Mouse (Mus musculus): ENCODE data around the gene Runx2.

Runx2 gene

DNA sequence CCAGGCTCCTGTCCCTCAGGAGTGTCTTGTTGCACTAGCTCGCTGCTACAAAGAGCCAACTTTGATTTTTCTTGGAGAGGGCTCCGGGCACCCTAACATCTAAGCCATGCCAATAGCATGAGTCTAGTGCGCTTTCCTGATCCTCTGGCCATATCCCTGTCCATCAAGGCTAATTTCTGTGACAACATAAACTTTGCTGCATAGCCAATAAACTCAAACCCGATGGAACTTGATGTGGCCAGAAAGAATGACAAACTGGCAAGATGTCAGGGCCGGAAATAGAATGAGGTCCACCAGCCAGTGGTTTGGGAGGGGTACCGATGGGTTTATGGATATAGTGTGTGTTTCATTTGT is 221.9 kb downstream of the Runx2 start:
- no peak for DNase-seq (ENCODE audit: extremely low spot score, low spot score)

DNA sequence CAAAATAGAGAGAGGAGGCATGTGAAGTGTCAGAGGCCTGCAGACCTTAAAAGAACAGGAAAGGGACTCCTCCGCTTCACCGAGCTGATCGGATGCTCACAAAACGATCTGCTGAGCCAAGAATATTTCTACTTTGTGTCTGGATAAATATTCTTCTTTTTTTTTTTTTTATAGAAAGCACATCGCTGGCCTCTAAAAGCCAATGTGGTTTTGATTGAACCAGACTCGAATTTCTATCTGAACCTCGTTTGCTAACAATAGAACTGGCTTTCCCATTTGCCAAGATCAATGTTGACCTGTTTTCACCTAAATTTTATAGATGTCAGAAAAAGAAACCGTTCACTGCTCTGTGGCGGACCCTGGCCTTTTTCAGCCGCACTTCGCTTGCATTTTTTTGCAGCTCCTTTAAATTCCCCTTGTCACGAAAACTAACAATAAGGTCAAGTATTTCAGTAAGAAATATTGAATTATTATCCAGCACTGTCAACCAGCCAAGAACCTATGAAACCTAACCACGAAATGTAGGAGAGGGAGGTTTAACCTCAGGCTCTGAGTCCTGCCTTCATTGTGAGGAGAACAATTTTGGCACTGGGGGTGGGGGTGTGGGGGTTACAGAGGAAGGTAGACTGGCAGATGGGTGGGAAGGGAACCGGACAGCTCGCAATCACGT is 222.4 kb downstream of the Runx2 start:
- no peak for DNase-seq (ENCODE audit: extremely low spot score, low spot score)

DNA sequence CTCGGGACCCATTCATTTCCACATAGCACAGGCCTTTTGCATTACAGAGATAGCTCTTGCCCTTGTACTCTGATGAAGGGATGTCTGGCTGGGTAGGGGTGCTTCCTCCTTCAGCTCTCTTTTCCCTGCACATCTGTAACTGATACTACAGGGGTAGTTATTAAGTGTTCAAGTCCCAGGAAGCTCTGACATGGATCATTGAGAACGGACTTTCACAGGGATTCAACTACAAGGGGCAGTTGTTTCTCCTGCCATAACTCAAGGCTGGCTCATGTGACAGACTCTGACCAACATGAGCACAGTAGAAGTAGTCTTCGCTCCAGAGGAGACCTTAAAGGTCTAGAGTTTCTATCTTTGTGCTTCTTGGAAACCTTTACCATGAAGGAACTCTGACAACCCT is 226.1 kb downstream of the Runx2 start:
- no peak for DNase-seq (ENCODE audit: extremely low spot score, low spot score)

DNA sequence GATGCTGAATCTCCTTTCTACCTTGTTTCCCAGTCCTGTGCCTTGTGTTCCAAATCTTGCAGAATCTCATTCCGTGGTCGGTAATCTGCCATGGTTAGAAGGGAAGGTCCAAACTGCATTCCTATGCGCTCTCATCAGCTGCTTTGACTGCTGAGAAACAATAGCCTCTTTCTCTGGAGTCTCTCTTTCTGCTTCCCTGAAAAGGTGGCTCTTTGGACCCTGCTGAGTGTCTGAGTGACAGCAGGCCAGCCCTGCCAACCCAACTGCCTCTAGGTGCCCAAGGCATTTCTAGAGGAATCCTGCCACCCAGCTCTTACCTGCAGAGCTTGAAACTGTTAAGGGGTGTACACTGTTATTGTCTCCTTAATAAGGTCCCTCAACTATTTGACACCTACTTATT is 226.6 kb downstream of the Runx2 start:
- DNase-seq (ENCODE audit: extremely low spot score, low spot score), result no peak

DNA sequence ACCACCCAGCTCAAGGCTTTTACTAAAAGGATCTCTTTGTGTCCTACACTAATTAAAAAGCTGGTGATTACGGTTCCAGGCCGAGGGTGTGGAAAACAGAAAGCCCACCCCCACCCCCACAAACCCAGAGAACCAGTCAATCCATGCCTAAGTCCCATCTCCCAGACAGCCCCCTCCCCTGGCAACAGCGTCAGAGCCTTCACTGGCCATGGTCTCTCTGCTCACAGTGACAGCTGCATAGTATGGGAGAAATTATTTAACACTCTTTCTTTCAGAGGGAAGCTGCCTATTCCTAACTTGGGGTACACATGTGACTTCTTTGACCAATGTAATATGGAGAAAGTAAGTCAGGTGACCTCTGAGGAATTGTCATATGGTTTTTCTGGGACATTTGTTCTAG is 228.4 kb downstream of the Runx2 start:
- no peak for DNase-seq (ENCODE audit: extremely low spot score, low spot score)

DNA sequence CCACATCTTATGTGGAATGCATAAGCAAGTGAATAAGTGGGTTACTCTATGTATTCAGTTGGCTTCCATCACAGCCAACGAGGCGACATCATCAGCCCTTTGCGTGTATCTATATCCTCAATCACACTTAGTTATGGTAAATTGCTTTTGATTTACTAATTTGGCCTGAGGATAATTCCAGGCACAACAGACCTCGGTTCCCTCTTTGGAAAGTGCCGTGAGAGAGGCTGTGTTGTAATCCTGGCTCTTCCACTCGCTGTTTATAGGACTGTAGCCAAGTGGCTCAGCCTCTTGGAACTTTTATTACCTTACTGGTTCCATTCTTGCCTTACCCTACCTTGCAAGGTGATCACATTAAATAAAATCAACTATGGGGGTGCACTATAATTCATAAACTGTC is 229.8 kb downstream of the Runx2 start:
- DNase-seq (ENCODE audit: extremely low spot score, low spot score), result no peak

DNA sequence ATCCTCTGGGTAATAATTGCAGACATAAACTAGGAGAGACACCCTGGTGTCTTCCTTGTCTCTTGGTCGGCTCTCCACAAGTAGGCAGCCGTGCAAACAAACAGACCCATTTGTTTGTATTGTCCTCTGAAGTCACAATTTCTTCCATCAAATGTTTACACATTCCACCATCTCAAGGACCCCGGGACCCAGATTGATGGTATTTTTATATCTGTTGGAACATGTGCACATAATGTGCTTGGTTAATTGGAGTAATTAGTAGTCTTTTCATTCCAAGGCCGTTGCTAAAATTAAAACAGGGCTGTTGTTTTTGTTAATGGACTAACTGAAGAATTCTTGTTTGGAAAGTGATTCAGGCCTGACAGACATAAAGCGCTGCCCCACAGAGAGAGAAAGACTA is 236.8 kb downstream of the Runx2 start:
- no peak for DNase-seq (ENCODE audit: extremely low spot score, low spot score)

DNA sequence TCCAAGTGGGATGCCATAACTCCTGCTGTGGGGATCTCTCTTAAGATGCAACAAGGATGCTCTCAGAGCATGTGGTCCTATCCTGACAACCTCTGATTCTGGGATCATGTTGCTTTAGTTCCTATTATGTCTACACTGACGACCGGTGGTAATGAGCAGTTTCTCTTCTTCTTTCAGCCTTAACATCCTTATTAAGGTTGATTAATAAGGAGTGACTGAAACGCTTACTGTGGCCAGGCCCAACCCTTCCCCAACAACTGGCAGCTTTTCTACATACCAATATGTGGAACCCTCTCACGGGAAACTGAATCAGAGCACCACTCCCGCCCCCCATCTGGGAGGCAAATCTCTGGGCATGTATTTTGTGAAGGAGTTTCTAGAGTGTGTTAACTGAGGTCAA is 243.7 kb downstream of the Runx2 start:
- no peak for DNase-seq (ENCODE audit: extremely low spot score, low spot score)

DNA sequence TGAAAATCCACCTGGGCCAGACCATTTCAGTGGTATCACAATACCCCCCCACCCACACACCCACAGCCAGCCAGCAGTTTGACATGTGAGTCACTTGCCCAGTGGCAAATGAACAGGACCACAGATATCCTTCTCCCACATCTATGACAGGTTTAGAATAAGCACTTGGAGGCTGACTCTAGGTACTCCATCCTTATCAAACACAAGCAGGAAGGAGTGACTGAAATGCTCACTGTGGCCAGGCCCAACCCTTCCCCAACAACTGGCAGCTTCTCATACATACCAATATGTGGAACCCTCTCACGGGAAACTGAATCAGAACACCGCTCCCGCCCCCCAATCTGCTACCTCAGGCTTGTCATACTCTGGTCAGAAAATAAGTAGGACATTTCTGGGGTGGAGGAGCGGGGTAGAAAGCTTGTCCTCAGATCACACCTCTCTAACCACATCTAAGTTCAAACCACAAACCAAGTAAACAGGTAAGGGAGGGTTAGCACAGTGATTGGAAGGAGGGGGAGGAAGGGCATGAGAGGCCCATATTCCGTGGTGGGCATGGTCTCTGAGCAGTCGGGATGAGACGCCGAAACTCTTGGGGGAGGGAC is 245.5 kb downstream of the Runx2 start:
- DNase-seq (ENCODE audit: extremely low spot score, low spot score), result no peak

DNA sequence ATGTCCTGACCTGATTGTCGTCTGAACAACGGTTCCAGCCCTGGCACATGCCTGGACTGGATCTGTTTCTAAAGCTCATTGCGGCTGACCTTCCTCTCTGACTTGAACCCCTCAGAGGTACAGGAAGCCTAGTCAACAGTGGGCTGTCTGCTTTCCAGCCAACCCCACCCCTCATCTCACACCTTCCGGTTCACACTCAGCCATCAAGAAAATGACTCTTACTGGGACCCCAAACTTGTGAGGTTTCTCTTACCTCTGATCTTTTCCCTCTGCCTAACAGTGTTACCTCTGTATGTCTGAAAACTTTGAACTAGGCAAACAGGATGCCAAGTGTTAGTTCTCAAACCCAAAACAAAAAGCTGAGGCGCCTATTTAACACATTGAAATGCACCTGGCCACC is 247.6 kb downstream of the Runx2 start:
- no peak for DNase-seq (ENCODE audit: extremely low spot score, low spot score)

DNA sequence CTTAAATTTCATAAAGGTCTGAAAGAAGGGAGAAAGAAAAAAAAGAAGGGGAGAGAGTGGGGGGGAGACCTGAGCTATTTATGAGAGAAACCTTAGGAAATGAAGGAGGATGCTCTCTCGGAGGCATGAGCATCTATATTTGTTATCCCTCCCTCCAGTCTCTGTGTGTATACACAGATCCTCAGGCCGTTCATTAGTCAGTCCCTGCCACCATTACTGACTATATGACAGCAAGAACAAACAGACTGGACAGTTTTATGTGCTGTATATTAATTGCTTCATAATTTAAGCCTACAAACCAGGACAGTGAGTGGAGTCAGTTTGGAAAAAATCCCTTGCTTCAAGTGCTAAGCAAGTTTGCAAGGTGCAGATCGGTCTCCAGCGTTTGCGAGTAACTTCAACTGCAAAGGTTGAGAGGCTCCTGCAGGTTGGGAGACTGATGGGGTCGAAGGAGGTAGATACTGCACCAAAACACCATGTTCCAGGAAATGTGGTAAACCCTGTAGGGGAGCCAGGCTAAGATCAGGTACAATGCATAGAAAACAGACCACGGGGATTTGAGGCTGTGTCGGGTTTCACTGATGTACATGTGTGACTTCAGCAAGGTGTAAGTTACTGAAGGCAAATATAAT is 248.6 kb downstream of the Runx2 start:
- no peak for DNase-seq (ENCODE audit: extremely low spot score, low spot score)

DNA sequence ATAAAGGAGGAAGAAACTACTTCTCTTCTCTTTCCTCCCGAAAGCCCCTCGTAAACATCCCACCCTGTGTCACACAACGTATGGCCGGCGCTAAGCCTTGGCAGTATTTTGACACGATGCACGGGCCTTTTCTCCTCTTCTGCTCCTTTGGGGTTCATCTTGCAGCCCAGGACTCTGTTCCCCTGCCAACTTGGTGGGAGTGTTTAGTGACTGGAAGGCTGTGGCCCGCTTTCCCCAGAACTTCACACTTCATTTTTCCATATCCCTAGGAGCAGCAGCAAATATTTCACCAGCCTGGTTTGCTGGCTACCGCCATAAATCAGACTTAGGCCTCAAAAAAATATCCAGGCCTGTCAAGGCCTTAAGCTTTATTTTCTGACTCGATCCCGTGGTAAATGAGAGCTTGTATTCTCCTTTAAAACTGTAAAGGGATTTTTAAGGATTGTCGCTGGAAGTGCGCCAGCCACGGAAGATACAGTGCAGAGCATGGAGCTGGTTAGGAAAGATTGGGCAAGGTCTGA is 249.2 kb downstream of the Runx2 start:
- DNase-seq (ENCODE audit: extremely low spot score, low spot score), result no peak

DNA sequence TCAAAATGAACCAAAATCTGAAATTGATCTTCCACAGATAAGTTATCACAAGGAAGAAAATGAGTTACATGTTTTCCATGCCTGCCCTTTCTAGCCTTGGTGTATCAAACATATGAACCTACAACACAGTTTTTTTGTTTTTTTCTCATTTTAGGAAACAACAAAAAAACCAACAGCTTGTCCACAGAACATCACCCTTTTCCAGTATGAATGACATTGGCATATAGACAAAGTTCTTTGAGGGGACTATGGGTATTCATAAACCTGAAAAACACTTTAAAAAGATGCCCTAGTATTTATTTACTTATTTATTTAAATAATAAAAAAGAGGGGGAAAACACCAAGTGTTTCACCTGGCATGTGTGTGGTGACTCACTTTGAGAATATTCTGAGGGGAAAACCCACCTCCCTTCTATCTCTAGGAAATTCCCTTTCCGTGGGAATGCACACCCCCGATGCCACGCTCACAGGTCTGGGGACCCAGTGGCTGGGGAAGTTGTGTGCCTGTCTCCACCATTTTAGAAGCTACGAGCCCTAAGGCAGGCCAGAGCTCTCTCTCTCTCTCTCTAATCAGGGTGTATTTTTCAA is 249.9 kb downstream of the Runx2 start:
- no peak for DNase-seq (ENCODE audit: extremely low spot score, low spot score)

DNA sequence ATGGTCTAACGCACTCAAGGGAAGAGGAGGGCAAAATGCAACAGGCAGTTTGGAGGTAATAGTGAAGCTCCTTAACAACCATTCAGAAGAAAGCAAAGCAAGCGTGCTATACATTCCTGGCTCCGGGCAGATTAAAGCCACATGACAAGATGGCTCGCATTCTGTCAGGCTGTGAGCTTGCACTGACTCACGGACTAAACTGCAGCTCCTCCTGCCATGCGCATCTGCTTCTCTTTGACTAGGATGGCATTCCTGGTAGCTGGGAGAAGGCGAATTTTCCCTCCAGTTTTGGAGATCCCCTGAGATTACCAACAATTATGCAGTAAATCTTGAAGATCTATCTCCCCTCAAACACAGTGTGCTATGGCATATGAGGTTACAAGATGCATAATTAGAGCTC is 254.6 kb downstream of the Runx2 start:
- DNase-seq (ENCODE audit: extremely low spot score, low spot score), result no peak

DNA sequence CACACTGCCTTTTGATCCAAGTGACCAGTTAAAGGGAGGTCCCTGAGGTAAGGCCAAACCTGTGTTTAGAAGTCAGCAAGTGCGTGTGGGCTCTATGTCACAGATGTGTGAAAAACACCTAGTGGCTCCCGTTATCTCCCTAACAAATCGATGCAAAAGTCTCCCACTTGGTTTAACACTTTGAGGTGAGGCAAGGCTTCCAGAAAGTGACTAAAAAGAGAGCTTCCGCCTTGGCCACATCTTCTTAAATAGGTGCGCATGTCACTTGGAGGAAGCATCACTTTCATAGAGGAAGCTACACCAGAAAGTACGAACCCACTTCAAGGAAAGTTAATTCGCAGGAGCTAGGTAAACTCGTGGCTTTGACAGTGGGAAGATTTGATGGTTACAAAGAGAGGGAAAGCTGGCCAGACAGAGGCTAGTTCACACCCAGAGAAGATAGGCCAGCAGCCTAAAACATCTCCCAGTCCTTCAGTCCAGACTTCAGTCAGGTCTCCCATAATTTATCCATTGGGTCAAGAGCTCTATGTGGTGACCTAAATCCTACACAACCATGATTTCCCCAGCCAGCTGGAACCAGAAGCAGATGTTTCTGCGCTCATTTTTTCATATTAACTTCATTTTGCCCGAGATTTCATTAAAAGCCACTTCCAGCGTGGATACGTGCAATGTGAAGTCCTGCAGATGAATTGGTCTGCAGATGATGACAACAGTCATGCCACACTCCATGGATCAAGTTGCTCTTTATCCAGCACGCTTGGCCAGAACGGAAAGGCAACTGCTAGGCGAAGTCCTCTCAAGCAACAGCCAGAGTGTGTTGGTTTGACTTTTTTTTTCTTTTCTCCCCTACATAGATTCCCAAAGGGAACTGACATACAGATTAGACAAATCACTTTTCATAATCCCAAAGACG is 257.1 kb downstream of the Runx2 start:
- no peak for DNase-seq (ENCODE audit: extremely low spot score, low spot score)

DNA sequence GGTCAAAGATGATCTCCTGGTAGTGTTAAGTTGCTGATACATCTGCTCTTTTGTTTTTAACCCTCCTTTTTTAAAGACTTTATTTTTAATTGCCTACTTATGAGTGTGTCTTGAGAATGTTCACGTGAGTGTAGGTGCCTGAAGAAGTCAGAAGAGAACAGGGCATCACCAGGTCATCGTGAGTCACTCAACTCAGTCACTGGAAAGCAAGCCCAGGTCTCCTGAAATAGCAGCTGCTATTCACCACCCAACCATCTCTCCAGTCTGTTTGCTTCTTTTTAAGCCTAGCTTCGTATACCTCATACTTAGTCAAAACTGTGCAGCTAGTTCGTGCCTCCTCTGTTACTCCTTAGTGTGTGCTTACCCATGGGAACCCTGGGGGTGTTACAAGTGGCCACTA is 259.7 kb downstream of the Runx2 start:
- no peak for DNase-seq (ENCODE audit: extremely low spot score, low spot score)

DNA sequence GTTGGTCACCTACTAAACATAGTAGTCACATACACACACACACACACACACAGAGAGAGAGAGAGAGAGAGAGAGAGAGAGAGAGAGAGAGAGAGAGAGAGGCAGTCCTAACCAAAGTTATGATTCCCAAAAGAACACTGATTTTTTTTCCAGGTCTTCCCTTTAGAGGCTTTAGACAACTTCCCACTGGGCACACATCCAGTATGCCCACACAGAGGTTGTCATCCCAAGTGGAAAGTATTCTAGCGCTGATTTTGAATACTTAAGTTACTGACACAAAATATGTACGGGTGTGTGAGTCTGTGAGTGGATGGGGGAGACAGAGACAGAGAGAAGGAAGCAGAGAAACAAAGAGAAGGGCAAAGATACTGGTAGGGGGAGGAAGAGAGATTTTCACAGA is 265.0 kb downstream of the Runx2 start:
- DNase-seq (ENCODE audit: extremely low spot score, low spot score), result no peak

DNA sequence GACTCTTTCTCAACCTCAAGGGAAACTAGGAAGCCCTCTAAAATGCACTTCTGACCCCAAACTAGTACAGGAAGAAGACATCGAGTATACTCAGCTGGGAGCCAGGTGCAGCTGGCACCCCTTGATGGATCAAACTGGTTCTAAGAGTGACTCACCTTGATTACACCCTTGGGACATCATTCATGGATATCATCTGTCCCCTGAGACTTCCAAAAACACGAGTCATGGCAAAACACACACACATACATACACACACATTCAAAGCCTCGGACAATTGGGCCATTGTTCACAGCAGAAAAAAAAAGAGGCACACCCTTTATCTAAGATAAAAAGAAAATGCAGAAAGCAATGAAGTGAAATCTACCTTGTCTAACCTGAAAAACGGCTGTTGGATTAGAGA is 266.7 kb downstream of the Runx2 start:
- DNase-seq (ENCODE audit: extremely low spot score, low spot score), result no peak

DNA sequence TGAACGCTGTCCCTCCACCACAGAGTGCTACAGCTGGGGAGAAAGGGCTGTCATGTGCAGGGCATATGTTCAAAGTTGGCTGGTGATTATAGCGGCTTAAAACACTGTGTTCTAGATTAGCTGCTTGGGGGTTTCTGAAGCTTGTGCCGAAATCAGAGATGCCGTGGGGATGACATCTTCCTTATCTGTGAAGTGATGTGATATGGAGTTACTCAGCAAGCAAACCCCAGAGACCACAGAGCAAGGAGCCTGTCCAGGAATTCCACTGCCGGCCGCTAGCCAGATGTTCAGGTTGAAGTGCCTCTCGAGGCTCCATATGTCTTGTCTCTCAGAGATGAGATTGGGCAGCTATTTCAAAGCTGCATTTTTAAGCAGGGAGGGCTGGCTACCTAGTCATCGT is 267.8 kb downstream of the Runx2 start:
- DNase-seq (ENCODE audit: extremely low spot score, low spot score), result no peak

DNA sequence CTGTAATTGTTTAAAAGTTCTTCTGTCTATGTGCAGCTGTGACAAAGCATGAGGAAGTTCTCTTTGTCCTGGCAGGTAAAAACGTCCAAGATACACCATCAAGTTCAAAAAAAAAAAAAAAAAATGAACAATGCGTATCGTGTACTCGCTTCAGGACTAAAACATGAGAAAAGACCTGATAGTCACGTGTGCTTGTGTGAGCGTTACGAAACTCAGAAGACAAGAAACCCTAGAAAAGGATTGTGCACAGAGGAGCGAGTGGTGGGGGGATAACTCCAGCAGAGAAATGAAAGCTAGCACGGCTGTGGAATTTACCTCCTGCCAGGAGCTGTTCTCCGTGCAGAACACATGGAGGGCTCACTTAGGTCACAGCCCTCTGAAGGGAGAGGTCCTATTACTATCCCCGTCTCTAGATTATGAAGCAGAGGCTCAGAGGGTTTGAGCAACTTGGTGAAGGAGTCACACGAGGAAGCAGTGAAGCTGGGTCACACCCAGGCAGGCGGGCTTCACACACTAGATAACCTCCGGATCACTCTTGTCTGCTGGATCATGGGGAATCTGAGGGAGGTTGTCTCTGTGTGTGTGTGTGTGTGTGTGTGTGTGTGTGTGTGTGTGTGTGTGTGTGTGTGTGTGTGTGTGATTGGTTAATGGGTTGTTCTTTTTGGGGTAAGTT is 269.3 kb downstream of the Runx2 start:
- DNase-seq (ENCODE audit: extremely low spot score, low spot score), result no peak

DNA sequence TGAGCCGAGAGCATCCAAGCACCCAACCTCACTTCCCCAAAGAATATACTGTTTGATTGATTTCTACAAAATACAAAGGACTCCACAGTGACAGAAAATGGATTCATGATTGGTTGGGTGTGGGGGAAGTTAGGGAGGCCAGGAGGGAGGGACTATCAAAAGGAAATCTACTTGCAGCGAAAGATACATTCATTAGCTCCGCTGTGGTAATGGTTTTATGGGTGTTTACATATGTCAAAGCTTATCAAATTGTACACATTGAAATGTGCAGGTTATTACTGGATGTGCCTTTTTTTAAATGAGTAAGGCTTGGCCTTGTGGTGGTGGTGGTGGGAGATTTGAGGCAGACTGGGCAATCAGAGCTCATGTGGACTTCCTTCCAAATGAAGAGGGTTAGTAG is 271.9 kb downstream of the Runx2 start:
- no peak for DNase-seq (ENCODE audit: extremely low spot score, low spot score)

Measured in neural tube, embryonic 10.5 days (tissue).